Mouse (Mus musculus) forebrain, postnatal 0 days (tissue): ENCODE measurements at regions not wholly inside any gene's neighbourhood (a gene's known extent, or its start where the extent isn't known, plus 50 kb on each side); places are given as distances from the start of the nearest gene placed in this dataset.

Experiments
- ATAC-seq: fragments of 200-750 bp; cut with Nextera tagmentation; 2 replicates; pipeline ENCODE4 v1.8.0; 2017; ENCODE audit warnings: mild to moderate bottlenecking, moderate library complexity
- DNase-seq: peaks from one replicate; pipeline ENCODE4 v3.0.0-alpha.2; 2015
- H3K27ac ChIP-seq: fragments of 300-500 bp; sonication (generic); 2 replicates; pipeline ENCODE4 v1.5.1; 2014; ENCODE audit warnings: low read depth, mild to moderate bottlenecking, antibody characterized with exemption, low read length, moderate library complexity, mixed read lengths
- H3K27me3 ChIP-seq: fragments of 300-500 bp; sonication (generic); 2 replicates; pipeline ENCODE4 v1.6.1; 2014; ENCODE audit warnings: mild to moderate bottlenecking, low read length, mixed read lengths; ENCODE audit not compliant: insufficient read depth
- H3K36me3 ChIP-seq: fragments of 300-500 bp; sonication (generic); 2 replicates; pipeline ENCODE4 v1.6.1; 2014; ENCODE audit warnings: mild to moderate bottlenecking, moderate library complexity; ENCODE audit not compliant: insufficient read depth
- H3K4me1 ChIP-seq: fragments of 300-500 bp; sonication (generic); 2 replicates; pipeline ENCODE4 v1.6.1; 2014; ENCODE audit warnings: antibody characterized with exemption; ENCODE audit not compliant: insufficient read depth
- H3K4me2 ChIP-seq: fragments of 300-500 bp; sonication (generic); 2 replicates; pipeline ENCODE4 v1.6.1; 2014; ENCODE audit warnings: low read depth, mild to moderate bottlenecking, moderate library complexity
- H3K4me3 ChIP-seq: fragments of 300-500 bp; sonication (generic); 2 replicates; pipeline ENCODE4 v1.5.1; 2014; ENCODE audit warnings: low read depth, low read length, mixed read lengths
- H3K9ac ChIP-seq: fragments of 300-500 bp; sonication (generic); 2 replicates; pipeline ENCODE4 v1.6.1; 2014; ENCODE audit warnings: mild to moderate bottlenecking
- H3K9me3 ChIP-seq: fragments of 300-500 bp; sonication (generic); 2 replicates; pipeline ENCODE4 v1.6.1; 2016; ENCODE audit warnings: low read length
- CTCF ChIP-seq: sonication (generic); IDR thresholded peaks from 2 replicates; pipeline ENCODE4 v1.5.1; 2016; ENCODE audit warnings: antibody characterized with exemption, control low read depth, low read depth
- WGBS: fragments of 180-500 bp; shearing (Covaris S2); extraction: QIAGEN DNeasy Blood & Tissue Kit; methylation state at CpG from one replicate; pipeline ENCODE4 v1.1.7; 2014; 5-methylcytosine and 5-hydroxymethylcytosine counted together

GRCm38 (mm10) chr15:52905231-52905630 is 979.5 kb upstream of the Gm7489 start:
- Histone ChIP-seq H3K4me2 (no peak overlapping the region), H3K9ac (no peak overlapping the region), H3K27ac (no peak overlapping the region), H3K9me3 (no peaks in the 10 kb centered on the region), H3K4me3 (no peak overlapping the region), H3K36me3 (no peaks in the 10 kb centered on the region), H3K27me3 (no peaks in the 10 kb centered on the region), H3K4me1 (no peaks in the 10 kb centered on the region)
- no peak for TF ChIP-seq CTCF
- peak; percentile 8 for DNase-seq
- peak; percentile 61; the same call in 1 of the 2 replicates for ATAC-seq
- 66% methylated on average over 3 of the region's 3 CpGs for WGBS

- H3K4me2 ChIP-seq = no peak overlapping the region
- no peaks in the 10 kb centered on the region for H3K9me3 ChIP-seq
- H3K27ac ChIP-seq = no peak overlapping the region
- ATAC-seq = no peak
- H3K9ac ChIP-seq = no peak overlapping the region
- DNase-seq = no peak
- H3K4me1 ChIP-seq = no peaks in the 10 kb centered on the region
- H3K27me3 ChIP-seq = no peaks in the 10 kb centered on the region
- no peaks in the 10 kb centered on the region for H3K36me3 ChIP-seq
- no peak overlapping the region for H3K4me3 ChIP-seq
- no peak for TF ChIP-seq CTCF
- 53% methylated on average over 1 of the region's 1 CpGs for WGBS
These were observed 977.5 kb upstream of the Gm7489 start for GRCm38 (mm10) chr15:52907217-52907616.

- Histone ChIP-seq H3K4me2 (no peak overlapping the region), H3K36me3 (no peaks in the 10 kb centered on the region), H3K4me1 (no peaks in the 10 kb centered on the region), H3K27ac (no peak overlapping the region), H3K9ac (no peak overlapping the region), H3K27me3 (no peaks in the 10 kb centered on the region), H3K9me3 (no peaks in the 10 kb centered on the region), H3K4me3 (no peak overlapping the region)
- ATAC-seq = no peak
- DNase-seq = no peak
- 91% methylated on average over 1 of the region's 1 CpGs for WGBS
- no peak for TF ChIP-seq CTCF
These were observed 962.4 kb upstream of the Gm7489 start for GRCm38 (mm10) chr15:52922277-52922676.

DNA sequence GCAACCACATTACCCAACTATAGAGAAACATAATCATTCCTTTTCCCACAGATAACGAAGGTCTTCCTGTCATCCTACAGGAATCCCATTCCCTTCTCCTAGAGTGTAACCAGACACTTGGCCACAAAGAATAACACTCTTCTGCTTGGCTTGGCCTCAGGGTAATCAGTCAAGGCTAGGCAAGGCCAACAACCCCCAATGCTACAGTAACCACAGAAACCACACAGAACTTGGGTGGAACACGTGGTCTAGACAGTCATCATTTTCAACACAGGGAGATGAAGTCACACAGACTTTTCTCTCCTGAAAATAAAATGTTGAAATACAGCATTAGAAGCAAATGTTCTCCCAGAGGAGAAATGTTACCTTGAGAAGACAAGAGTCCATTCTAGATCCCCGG is 956.3 kb upstream of the Gm7489 start:
- TF ChIP-seq CTCF = no peak
- H3K27ac ChIP-seq = no peak overlapping the region

DNA sequence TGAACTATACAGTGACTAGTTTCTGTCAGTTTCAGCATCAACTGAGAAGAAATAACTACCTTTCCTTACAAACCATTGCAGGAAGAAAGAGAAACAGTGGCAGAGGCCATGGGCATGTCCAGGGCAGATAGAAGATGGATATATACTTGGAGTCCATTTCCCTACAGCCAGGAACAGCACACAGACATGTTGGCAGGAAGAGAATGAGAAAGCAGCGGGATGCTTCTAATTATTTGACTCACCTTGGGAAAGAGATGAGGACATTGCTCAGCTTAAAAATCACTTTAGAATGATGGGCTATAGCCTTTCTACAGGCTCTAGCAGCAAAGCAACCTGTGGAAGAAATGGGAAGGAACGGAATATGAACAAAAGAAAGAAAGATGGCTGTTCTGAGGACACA is 947.6 kb upstream of the Gm7489 start:
- no peaks in the 10 kb centered on the region for H3K36me3 ChIP-seq
- no peak for TF ChIP-seq CTCF
- no peaks in the 10 kb centered on the region for H3K9me3 ChIP-seq
- no peaks in the 10 kb centered on the region for H3K4me1 ChIP-seq
- 88% methylated on average over 2 of the region's 2 CpGs for WGBS
- no peaks in the 10 kb centered on the region for H3K27me3 ChIP-seq
- ATAC-seq (no peak), DNase-seq (no peak)
- no peak overlapping the region for H3K4me3 ChIP-seq
- H3K27ac ChIP-seq = no peak overlapping the region
- no peak overlapping the region for H3K9ac ChIP-seq
- H3K4me2 ChIP-seq = no peak overlapping the region

More for the DNA sequence above, 956.3 kb upstream of the Gm7489 start:
- 84% methylated on average over 3 of the region's 3 CpGs for WGBS
- Histone ChIP-seq H3K36me3 (no peaks in the 10 kb centered on the region), H3K4me2 (no peak overlapping the region), H3K4me1 (no peaks in the 10 kb centered on the region), H3K4me3 (no peak overlapping the region), H3K9ac (no peak overlapping the region), H3K27me3 (no peaks in the 10 kb centered on the region), H3K9me3 (no peaks in the 10 kb centered on the region)
- ATAC-seq (no peak), DNase-seq (no peak)

- Histone ChIP-seq H3K27ac (no peak overlapping the region), H3K27me3 (no peaks in the 10 kb centered on the region), H3K4me3 (no peak overlapping the region), H3K36me3 (no peaks in the 10 kb centered on the region), H3K4me1 (no peaks in the 10 kb centered on the region), H3K9ac (no peak overlapping the region), H3K9me3 (no peaks in the 10 kb centered on the region), H3K4me2 (no peak overlapping the region)
- DNase-seq = no peak
- no peak for ATAC-seq
- no peak for TF ChIP-seq CTCF
- 86% methylated on average over 4 of the region's 4 CpGs for WGBS
These were observed 940.1 kb upstream of the Gm7489 start for GRCm38 (mm10) chr15:52944592-52944991.

- 95% methylated on average over 4 of the region's 4 CpGs for WGBS
- Histone ChIP-seq H3K9me3 (no peaks in the 10 kb centered on the region), H3K4me3 (no peak overlapping the region), H3K4me2 (no peak overlapping the region), H3K27ac (no peak overlapping the region), H3K36me3 (no peaks in the 10 kb centered on the region), H3K4me1 (no peaks in the 10 kb centered on the region), H3K27me3 (no peaks in the 10 kb centered on the region), H3K9ac (no peak overlapping the region)
- ATAC-seq = no peak
- DNase-seq = no peak
- TF ChIP-seq CTCF = no peak
These were observed 936.5 kb upstream of the Gm7489 start for GRCm38 (mm10) chr15:52948196-52948595.

- ATAC-seq (no peak), DNase-seq (no peak)
- no peak overlapping the region for H3K9ac ChIP-seq
- no peaks in the 10 kb centered on the region for H3K36me3 ChIP-seq
- no peaks in the 10 kb centered on the region for H3K4me1 ChIP-seq
- H3K4me3 ChIP-seq = no peak overlapping the region
- H3K4me2 ChIP-seq = no peak overlapping the region
- 55% methylated on average over 1 of the region's 1 CpGs for WGBS
- no peak for TF ChIP-seq CTCF
- no peaks in the 10 kb centered on the region for H3K9me3 ChIP-seq
- no peaks in the 10 kb centered on the region for H3K27me3 ChIP-seq
- no peak overlapping the region for H3K27ac ChIP-seq
These were observed 931.2 kb upstream of the Gm7489 start for GRCm38 (mm10) chr15:52953480-52953879.
